Mouse (Mus musculus) inflammation-experienced regulatory T-cells (primary cell): Measurements from ENCODE around the gene Syde1. TPM values are rescaled to one million over a fixed set of nuclear protein-coding genes. Genes with fewer than 3 reads are reported as not detected.

ENCODE experiments used
- polyA plus RNA-seq, 2 experiments: library from polyadenylated mRNA; unstranded; fragments of 100-300 nt; shearing (Covaris generic); gene quantifications; one replicate each; pipeline ENCODE4 v1.2.1; 2017

Syde1 gene
- 1 to 10 TPM in 1 of 2 experiments, under 1 TPM in 1; 0.70 to 2.1 TPM for polyA plus RNA-seq

DNA sequence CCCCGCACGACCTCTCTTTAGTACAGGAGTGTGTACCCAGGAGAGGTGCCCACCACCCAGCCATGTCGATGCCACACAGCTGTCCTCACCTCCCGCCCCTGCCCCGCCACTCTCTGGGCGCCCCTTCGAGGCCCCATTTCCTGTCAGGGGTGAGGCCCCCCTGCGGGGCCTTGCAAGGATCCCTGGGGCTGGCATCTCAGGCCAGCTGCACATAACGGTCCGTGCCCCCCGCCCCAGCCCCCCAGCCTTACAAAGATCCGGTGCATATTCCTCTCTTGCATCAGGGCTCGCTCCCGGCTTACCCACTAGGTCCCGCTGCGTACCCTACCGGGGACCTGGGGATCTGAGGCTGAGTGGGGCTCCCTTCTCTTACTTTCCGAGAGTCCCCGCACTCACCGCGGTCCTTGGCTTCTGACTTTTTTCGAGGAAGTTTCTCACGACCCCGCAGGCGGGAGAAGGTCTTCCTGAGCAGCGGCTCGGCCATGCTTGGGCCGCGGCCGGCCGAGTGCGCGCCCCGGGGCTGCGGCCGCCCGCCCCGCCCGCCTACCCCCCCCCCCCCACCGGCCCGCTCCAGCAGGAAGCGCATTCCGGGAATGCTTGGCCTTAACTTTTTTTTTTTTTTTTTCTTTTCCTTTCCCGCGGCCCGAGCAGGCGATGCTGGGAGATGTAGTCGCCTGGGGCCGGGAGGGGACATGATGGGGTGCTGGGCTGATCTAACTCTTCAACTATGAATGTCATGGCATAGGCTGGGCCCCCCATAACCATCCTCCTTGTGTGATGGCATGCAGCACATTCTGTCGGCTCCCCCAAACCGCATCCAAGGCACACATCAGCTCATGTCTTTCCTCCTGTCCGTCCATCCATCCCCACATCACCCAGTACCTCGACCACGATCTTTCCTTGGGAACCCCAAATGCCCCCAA, at the start of gene Syde1:
TSS of gene Syde1 (minus strand) at position 559 of the 923 bp plus-strand sequence.

DNA sequence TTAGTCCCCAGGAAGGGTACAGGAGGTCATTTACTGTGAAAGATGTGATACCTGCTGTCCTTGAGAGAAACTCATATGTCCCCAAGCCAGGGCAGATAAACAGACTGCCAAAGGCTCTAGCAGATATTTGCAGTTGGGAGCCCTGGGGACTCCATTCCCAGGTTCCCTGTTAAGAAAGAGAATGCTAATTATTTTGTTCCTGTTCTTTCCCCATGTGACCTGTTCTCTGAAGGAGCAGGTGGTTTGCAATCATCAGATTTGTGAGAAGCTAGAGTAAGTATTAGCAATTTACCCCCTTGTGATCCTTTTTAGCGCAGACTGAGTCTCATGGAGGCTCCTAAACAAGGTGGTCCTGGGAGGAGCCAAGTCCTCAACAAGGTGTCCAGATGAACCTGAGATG, 26.2 kb upstream of the Syde1 start, which contains the start of gene Olfr1357:
TSS of gene Olfr1357 (minus strand) at position 101 of the 400 bp plus-strand sequence.

DNA sequence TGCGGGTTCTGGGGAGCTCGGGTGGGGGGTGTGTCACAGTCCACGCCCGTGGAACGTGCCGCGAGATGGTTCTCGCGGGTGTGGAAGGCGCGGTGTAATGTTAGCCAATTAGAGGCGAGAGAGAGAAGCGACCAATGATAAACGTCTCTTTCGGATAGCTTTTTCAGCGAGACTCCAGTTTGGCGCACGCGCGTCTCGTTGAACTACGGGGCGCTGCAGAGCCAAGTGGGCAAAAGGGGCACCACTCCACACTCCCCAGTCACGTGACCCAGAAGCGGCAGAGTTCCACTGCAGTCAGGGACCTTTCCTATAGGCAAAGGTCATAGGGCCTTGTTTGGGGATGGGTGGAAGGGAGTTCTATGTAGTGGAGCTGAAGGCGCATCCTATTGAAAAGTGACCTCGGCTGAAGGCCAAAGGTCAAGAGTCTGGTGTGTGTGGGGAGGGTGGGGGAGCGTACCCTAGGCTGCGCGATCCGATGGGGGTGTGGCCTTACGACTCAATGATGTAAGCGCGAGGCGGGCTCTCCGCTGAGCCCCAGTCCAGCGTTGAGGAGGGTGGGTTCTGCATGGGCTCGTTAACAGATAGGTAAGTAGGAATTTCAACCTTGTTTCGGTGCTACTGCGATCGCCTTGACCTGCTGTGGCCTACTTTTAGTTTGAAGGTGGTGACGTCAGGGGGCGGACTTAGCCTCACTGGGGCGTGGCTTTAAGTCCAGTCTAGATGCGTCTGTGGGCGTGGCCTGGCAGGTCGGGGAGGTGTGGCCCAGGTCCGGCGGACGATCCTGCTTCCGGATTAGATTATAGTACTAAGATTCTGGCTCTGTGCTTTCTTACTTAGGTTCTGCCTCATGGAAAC, 17.3 kb downstream of the Syde1 start, which contains the start of gene Ilvbl:
TSS of gene Ilvbl (plus strand) at position 97 of the 855 bp plus-strand sequence.

Other genes starting within 250 kb of the Syde1 start
- gene Agpat3, start 239.5 kb downstream of the Syde1 start, polyA plus RNA-seq, result 100 to 1,000 TPM; 165 to 182 TPM
- 100 to 1,000 TPM; 282 to 328 TPM for gene Rrp1, start 178.9 kb downstream of the Syde1 start, polyA plus RNA-seq
- gene Cstb, start 166.3 kb downstream of the Syde1 start, polyA plus RNA-seq, result 100 to 1,000 TPM in 1 of 2 experiments, 10 to 100 TPM in 1; 98.7 to 105 TPM
- 10 to 100 TPM; 12.8 to 17.4 TPM for gene Pdxk, start 127.0 kb downstream of the Syde1 start, polyA plus RNA-seq
- not detected for gene Olfr1358, start 74.5 kb downstream of the Syde1 start, polyA plus RNA-seq
- gene Ilvbl, start 17.6 kb downstream of the Syde1 start, polyA plus RNA-seq, result 10 to 100 TPM; 81.2 to 85.4 TPM
- gene Olfr1357, start 26.1 kb upstream of the Syde1 start, polyA plus RNA-seq, result under 1 TPM in 1 of 2 experiments, not detected in 1; 0.58 TPM
- gene Casp14, start 126.3 kb upstream of the Syde1 start, polyA plus RNA-seq, result not detected
- gene Ccdc105, start 161.1 kb upstream of the Syde1 start, polyA plus RNA-seq, result under 1 TPM in 1 of 2 experiments, not detected in 1; 0.14 TPM
- gene Slc1a6, start 188.5 kb upstream of the Syde1 start, polyA plus RNA-seq, result not detected